Mouse (Mus musculus) duodenum, adult 2 months (tissue): Measurements from ENCODE around the gene Vmn1r197. TPM values are rescaled to one million over a fixed set of nuclear protein-coding genes. Genes with fewer than 3 reads are reported as not detected.

Experiments used
- polyA plus RNA-seq: library from polyadenylated mRNA; depleted of rRNA; stranded (reverse); fragments of >200 nt; gene quantifications from 2 replicates; pipeline ENCODE4 v1.2.3, GENCODE M21; 2012; ENCODE audit warnings: low replicate concordance; rRNA removed

Gene Vmn1r197
- polyA plus RNA-seq: not detected in 2 replicates

DNA sequence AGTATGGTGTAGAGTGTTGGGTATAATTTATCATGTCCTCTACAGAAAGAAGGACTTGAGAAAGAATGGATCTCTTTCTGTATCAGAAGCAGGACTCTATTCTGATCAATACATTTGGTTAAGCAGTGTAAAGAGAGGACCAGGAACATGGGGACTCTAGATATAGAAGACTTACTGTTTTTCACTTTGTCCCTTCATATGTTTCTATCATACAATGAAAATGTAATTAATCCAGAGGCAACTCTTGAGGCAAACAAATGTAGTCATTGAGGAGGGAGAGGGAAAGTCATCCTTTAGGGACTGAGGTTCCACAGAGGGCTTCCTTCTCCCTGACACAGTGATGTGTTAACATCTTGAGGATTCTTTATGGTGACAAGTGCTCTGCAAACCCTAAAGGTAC is at the start of gene Vmn1r197:
Gene Vmn1r197, plus strand, starts transcription at position 301 of the 400 bp plus-strand sequence.

DNA sequence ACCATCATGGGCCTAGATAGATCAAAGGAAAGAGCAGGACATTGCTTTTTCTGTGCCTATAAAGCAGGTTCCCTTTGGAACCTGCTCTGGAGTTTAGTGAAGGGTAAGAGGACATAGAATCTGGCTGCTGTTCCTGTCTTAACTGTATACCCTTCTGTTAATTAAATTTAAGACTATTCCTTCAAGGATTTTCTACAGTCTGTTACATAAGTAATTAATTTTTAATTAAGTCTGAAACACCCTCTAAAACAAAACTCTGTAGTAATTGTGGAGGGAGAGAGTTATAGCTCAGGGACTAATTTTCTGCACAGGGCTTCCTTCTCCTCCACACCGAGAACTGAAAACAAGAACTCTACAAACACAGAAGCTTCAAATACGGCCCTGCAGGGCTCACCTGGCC is 34.8 kb upstream of the Vmn1r197 start, which contains the start of gene Vmn1r196:
Gene Vmn1r196, plus strand, starts transcription at position 301 of the 400 bp plus-strand sequence.

DNA sequence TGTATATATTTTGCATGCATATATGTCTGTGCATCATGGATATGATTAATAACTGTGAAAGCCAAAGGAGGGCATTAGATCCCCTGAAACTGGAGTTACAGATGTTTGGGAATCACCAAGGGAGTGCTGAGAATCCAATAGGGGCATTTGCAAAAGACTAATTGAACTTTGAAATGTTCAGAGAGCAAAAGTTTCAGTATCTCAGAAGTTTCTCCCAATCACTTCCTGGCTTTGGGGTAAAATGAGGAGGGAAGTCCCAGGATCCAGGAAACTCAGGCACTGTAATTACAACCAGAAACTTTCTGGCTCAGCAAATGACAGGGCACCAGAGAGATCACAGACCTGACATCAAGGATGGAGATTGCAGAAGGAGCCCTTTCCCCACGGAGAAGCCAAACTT is 25.7 kb downstream of the Vmn1r197 start, which contains the start of gene Vmn1r198:
Gene Vmn1r198, plus strand, starts transcription at position 301 of the 400 bp plus-strand sequence.

DNA sequence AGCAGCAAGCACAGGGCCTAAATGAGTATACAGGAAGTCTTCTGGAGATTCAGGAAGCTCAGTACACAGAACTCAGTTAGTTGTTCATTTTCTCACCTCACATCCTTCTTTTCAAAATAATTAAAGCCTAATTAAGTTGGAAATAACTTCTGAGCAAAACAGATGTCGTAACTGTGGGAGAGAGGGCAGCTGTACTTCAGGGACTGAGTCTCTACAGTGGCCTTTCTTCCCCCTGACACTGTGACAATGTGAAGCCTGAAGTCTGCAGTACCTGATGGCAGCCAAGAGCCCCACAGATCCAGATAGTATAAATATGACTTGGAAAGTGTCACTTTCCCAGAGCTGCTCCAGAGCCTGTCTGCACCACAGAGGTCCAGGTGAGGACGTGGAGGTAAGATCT is 55.1 kb downstream of the Vmn1r197 start, which contains the start of gene Vmn1r199:
Gene Vmn1r199, plus strand, starts transcription at position 301 of the 400 bp plus-strand sequence.

Other genes starting within 250 kb of the Vmn1r197 start
- not detected in 2 replicates for gene Vmn1r188, start 240.1 kb upstream of the Vmn1r197 start, polyA plus RNA-seq
- not detected in 2 replicates for gene Vmn1r189, start 218.8 kb upstream of the Vmn1r197 start, polyA plus RNA-seq
- gene Vmn1r191, start 140.6 kb upstream of the Vmn1r197 start, polyA plus RNA-seq: not detected in 2 replicates
- gene Vmn1r192, start 133.4 kb upstream of the Vmn1r197 start, polyA plus RNA-seq: not detected in 2 replicates
- not detected in 2 replicates for gene Vmn1r193, start 101.4 kb upstream of the Vmn1r197 start, polyA plus RNA-seq
- gene Vmn1r194, start 80.4 kb upstream of the Vmn1r197 start, polyA plus RNA-seq: not detected in 2 replicates
- gene Vmn1r195, start 54.1 kb upstream of the Vmn1r197 start, polyA plus RNA-seq: not detected in 2 replicates
- gene Vmn1r196, start 34.7 kb upstream of the Vmn1r197 start, polyA plus RNA-seq: not detected in 2 replicates
- gene Vmn1r198, start 25.8 kb downstream of the Vmn1r197 start, polyA plus RNA-seq: not detected in 2 replicates
- gene Vmn1r199, start 55.2 kb downstream of the Vmn1r197 start, polyA plus RNA-seq: not detected in 2 replicates
- gene Vmn1r200, start 65.8 kb downstream of the Vmn1r197 start, polyA plus RNA-seq: not detected in 2 replicates
- not detected in 2 replicates for gene Vmn1r201, start 147.3 kb downstream of the Vmn1r197 start, polyA plus RNA-seq
- not detected in 2 replicates for gene Vmn1r202, start 180.8 kb downstream of the Vmn1r197 start, polyA plus RNA-seq
- not detected in 2 replicates for gene Vmn1r203, start 193.5 kb downstream of the Vmn1r197 start, polyA plus RNA-seq
- not detected in 2 replicates for gene Vmn1r204, start 228.6 kb downstream of the Vmn1r197 start, polyA plus RNA-seq